Mouse (Mus musculus): ENCODE measurements around the gene Pgam2.

Gene Pgam2

GRCm38 (mm10) chr11:5803551-5803981 is at the start of gene Pgam2:
Gene Pgam2 (minus strand): TSS chr11:5803733.
- WGBS, result 42% methylated on average over 8 of the region's 8 CpGs

DNA sequence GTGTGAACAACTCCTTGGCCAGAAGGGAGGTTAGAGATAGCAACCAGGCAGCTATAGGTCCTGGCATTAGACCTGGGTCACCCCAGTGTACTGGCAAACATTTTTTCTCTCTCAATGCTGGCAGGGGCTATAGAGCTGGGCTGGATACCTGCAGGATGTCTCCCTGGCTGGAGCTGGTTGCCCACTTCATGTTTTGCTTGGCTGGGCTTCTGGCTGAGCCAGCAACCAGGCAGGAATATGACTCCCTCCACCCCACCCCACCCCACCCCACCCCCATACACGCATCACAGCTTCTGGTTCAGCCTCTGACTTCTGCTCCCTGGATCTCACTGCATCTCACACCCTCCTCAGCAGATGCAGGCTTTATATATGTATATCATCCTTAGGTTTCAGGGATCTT is 48.8 kb upstream of the Pgam2 start:
- 40% methylated on average over 1 of the region's 1 CpGs for WGBS

DNA sequence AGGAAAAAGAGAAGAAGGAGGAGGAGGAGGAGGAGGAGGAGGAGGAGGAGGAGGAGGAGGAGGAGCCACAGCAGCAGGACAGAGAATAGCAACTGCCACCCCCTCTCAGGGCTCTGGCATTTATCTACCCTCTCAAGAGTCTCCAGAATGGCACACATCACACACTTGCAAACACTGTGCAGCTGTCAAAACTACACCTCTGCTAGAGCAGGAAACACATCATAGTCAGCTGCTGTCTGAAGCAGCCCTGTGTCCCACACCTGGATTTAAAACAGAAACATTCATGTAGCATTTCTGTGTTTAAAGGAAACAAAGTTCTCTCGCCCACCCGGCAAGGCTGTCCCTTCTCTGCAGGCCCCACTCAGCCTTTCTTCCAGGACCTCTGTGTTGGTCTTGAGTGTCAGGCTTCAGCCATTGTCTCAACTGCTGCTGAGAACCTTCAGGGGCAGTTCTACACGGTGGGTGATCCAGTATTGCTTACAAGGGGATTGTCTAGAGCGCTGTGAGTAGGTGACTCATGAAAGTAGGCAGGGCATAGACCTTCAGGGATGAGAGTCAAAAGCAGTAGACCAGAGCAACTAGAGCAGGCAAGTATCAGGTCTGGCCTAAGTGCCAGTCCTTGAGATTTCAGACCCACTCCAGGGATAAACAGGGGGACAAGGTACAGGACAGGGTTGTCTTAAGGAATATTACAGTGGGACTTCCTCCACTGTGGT is 47.6 kb upstream of the Pgam2 start:
- 70% methylated on average over 4 of the region's 4 CpGs for WGBS

GRCm38 (mm10) chr11:5850452-5850851 is 46.9 kb upstream of the Pgam2 start:
- 42% methylated on average over 5 of the region's 5 CpGs for WGBS

DNA sequence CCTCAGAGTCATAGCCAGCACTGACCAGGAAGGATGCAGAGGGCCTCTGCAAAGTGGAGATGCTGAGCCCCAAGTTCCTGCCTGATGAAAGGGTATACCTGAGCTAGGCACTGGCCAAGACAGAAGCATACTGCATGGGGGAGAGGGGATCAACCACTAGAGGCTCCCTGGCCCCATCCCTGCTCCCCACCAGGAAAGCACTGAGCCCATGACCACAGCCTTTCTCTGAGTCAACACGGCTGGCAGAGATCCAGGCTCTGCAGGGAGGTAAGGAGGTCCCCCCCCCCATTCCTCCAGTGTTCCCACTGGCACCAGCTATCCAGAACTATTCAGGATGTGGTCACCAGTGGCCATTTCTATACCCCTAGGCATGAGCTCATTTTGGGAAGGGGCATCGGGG is 45.8 kb upstream of the Pgam2 start:
- WGBS, result 44% methylated on average over 2 of the region's 2 CpGs

DNA sequence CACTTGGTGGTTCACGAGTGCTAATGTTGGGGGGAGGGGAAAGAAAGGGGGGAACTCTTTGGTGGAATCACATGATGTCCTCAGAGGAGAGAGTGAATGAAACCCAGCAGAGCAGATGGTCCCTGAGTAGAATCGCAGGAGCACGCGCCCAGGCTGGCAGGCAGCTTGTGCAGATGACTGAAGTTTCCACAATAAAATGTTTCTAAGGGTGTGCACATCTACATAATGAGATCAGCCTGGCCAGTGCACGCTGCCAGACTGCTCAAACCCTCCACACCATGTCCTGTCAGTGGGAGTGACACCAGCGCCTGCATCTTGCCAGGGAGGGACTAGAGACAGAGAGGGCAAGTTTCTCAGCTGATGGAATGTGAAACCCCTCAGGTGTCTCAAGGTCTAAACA is 45.2 kb upstream of the Pgam2 start:
- 12% methylated on average over 6 of the region's 6 CpGs for WGBS

DNA sequence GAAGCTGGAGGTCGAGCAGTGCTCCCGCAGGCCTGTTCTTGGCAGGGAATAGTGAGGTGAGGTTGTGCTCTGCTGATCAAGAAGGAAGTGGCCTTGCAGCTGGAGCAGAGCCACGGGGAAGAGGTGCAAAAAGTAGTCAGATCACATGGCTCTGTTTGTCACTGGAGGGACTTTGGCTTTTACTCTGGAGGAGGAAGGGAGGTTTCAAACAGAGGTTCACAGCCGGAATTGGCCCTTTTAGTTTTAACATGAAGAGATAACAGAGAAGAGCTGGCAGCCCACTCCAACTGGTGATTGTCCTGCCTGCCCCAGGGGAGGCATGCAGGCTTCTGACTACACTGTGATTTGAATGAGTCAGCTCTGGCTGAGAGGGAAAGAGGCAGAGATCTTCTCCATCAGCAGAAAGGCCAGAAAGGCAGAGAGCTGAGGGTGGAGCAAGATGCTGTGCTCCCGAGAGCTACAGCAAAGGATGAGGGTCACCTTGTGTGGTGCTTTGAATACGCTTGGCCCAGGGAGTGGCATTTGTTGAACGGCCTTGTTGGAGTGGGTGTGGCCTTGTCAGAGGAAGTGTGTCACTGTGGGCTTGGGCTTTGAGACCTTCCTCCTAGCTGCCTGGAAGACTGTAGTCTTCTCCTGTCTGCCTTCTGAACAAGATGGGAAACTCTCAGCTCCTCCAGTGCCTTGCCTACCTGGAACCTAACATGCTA is 43.3 kb upstream of the Pgam2 start:
- 73% methylated on average over 7 of the region's 7 CpGs for WGBS

DNA sequence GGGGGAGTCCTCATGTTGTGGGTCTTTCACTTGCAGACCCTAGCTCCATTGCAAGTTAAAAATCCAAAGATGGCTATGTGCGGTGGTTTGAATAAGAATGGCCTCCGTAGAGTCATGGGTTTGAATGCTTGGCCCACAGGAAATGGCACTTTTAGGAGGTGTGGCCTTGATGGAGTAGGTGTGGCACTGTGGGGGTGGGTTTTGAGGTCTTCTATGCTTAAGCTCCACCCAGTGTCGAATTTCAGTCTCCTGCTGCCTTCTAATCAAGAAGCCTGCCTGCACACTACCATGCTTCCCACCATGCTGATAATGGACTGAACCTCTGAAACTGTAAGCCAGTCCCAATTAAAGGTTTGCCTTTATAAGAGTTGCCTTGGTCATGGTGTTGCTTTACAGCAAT is 39.6 kb upstream of the Pgam2 start:
- 89% methylated on average over 3 of the region's 3 CpGs for WGBS

DNA sequence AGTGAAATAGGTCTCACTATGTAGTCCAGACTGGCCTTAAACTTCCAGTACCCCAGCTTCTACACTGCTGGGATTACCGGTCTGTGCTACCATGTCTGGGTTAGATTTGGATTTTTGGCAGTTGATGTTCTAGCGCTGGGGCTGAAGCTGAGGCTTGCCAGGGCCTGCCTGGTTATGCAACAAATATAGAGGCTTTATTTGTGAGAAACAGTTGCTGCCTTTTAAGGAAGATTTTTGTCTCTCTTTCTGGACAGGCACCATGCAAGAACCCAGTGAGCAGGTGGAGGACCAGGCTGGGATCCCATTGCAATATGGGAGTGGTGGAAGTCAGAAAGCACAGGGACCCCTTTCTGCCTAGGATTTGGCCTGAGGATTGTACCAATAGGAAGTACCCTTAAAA is 38.2 kb upstream of the Pgam2 start:
- WGBS, result 58% methylated on average over 2 of the region's 2 CpGs

DNA sequence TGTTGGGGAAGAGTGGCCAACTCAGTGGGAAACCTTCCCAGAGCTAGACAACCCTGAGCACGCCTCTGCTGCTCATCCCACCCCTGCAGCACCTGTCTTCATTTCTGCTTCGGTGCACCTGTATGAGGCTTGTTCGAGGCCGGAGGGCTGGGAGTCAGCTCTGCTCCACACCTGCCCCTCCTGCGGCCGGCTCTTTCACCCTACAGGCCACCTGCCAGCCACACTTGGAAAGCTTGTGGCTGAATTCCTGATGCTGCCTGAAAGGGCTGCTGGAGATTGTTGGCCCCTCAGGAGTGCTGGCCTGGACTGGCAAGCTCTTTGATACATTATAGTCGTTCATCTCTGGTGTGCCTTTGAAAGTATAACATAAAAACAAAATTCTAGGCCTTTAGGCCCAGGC is 36.8 kb upstream of the Pgam2 start:
- WGBS, result 59% methylated on average over 7 of the region's 7 CpGs

GRCm38 (mm10) chr11:5837251-5838246 is 34.0 kb upstream of the Pgam2 start, which contains the start of gene Polm:
Gene Polm (minus strand): TSS chr11:5838016.
- WGBS, result under 1% methylated on average over 63 of the region's 63 CpGs

GRCm38 (mm10) chr11:5836126-5836525 is 32.6 kb upstream of the Pgam2 start:
- 72% methylated on average over 1 of the region's 1 CpGs for WGBS

DNA sequence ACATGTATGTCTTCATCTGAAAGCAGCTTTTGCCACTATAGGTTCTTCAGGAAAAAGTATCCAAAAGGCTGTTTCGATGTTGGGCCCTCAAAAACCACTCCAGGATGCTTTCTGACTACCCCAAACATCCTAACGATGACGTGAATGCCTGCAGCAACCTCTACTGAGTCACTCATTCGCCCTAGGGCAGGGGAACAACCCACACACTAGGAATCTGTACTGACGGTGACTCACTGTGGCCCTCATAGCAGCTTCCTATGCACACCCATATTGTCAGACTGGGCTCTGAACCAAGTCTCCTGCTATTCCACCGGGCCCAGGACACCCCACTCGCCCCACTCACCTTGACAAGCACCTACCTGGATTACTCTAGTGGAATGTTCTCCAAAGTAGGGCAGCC is 31.5 kb upstream of the Pgam2 start:
- WGBS, result 65% methylated on average over 7 of the region's 7 CpGs

- WGBS, result 93% methylated on average over 9 of the region's 9 CpGs
Observed at GRCm38 (mm10) chr11:5834506-5834905, 31.0 kb upstream of the Pgam2 start.

DNA sequence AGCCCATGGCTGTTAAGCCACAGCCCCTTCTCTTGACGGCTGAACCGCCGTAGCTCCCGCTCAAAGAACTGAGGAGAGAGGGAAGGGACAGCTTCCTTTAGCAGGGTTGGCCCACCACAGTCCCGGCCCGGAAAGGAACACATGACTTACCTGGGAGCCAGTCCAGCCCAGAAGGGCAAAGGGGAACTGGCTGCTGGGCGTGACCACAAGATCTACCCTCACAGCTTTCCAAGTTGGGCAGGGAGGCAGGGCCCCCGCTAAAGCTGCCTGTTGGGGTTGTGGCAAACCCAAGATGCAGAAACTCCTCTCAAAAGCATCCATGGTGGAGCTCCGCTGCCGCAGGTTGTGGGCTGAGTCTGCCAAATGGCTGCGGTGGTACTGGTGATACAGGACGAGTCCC is 25.8 kb upstream of the Pgam2 start:
- 92% methylated on average over 12 of the region's 12 CpGs for WGBS

- WGBS, result 86% methylated on average over 11 of the region's 11 CpGs
Observed at GRCm38 (mm10) chr11:5828509-5829191, 25.1 kb upstream of the Pgam2 start.

DNA sequence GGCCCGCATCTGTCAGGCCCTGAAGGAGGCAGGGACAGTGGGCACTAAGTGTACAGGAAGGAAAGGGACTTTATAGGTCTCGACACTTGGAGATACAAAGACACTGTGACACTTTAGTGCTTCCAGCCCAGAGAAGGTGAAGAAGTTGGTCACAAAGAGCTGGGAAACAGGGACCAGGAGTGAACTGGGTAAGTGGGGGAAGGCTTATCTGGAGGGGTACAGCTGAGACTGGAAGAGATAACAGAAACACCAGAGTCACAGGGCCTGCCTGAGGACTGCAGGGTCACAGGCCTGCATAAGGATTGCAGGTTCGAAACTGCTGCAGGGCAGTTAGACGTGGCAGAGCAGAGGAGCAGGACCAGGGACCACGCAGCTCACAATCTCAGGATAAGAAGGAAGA is 24.4 kb upstream of the Pgam2 start:
- WGBS, result 89% methylated on average over 5 of the region's 5 CpGs

DNA sequence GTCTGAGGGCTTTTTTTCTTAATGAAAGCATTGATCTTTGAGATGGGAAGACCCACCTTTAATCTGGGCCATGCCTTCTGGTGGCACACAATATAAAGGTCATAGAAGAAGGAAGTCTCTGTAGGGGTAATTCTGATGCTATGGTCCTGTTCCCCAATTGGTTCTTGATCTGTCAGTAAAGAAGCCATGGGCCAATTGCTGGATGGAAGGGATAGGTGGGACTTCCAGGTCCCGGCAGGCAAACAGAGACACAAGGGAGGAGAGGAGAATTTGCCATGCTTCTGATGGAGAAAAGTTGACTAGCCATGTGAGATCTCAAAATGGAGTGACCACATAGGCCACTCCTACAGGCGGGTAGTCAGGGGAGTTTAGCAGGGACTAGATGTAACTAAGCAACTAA is 15.7 kb upstream of the Pgam2 start:
- WGBS, result 61% methylated on average over 2 of the region's 2 CpGs

- WGBS, result 46% methylated on average over 10 of the region's 10 CpGs
Observed at GRCm38 (mm10) chr11:5813381-5813780, 9.8 kb upstream of the Pgam2 start.

- 95% methylated on average over 4 of the region's 4 CpGs for WGBS
Observed at GRCm38 (mm10) chr11:5809487-5809886, 6.0 kb upstream of the Pgam2 start.

- 84% methylated on average over 9 of the region's 9 CpGs for WGBS
Observed at GRCm38 (mm10) chr11:5807956-5808355, 4.4 kb upstream of the Pgam2 start.

- 87% methylated on average over 3 of the region's 3 CpGs for WGBS
Observed at GRCm38 (mm10) chr11:5805711-5806110, 2.2 kb upstream of the Pgam2 start.

Data from cerebral cortex, adult 2 months (tissue).